Mouse (Mus musculus) urinary bladder, postnatal 4 days (tissue): ENCODE results near the gene Aak1.
"Not testable (repeated sequence)": the region's sequence is repeated elsewhere in the genome, so short reads cannot be mapped to it uniquely, and the experiment has no call there.

Experiments used
- DNase-seq, 2 experiments: peaks; one replicate each; pipeline ENCODE4 v3.0.0; 2021 to 2022; ENCODE audit warnings: low spot score in 2 of 2

Aak1 gene

DNA sequence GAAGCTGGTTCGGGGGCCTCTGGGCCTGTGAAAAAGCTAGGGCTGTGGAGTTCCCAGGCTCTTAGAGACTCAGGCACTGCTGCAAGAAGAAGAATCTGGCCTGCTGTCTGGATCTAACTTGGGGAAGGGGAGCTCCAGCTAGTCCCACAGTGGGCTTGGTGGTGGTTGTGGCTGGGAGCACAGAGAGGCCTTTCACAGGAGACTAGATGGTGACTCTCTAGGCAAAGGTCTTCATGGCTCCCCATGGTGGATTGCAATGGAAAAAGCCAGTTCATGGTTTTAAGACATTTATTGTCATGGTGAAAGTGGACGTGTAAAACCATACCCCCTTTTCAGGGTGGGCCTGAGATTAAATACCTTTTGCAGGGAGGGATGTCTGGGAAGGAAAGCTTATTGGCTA, 10.2 kb upstream of the Aak1 start:
- no peak for DNase-seq

DNA sequence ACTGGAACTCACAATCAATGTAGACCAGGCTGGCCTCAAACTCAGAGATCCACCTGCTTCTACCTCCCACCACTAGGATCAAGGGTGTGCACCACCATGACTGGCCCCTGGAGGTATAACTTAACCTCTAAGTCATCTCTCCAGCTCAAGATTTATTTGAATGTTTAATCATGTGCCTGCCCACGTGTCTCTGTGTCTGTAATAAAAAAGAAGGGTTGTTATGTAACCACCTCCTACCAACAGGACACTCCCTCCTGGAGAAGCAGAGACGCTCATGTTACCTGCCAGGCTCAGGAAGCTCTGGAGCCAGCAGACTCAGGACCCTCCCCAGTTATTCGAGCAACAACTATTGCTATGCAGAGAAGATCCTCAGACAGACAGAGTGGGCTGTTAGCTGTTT, 7.4 kb upstream of the Aak1 start:
- DNase-seq: no peak

DNA sequence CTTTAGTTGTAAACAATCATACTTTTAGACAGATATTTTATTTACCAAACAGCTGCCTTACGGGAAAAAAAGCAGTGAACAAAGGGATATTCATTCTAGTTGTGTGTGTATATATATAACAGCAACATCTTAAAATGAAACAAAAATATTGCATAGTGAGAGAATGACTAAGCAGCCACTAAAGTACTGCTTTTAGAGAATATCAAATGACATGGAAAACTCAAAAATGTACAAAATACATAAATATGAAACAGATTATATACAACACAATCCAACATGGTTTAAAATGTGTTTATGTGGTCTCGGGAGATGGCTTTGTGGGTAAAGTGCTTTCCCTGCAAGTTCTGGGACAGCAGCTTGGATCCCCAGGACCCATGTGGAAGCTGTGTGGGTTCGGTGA, 5.7 kb upstream of the Aak1 start:
- no peak for DNase-seq

DNA sequence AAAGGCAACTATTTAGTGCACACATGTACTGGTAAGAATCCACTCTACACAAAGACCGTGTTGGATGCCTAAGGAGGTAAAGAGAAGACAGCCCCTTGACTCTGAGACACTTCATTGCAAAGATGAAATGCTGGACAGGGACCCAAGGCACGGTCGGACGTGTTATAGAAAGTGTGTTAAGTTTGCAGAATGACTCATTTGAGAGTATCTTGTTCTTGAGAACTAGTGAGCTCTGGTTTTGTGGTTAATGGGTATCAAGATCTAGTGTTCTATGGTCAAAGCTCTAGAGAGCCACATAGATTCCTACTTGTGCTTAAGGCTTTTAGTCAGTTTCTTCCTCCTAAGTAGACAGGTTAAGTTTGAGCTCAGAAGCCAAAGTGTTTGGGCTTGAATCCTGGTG, 2.9 kb upstream of the Aak1 start:
- no peak for DNase-seq

DNA sequence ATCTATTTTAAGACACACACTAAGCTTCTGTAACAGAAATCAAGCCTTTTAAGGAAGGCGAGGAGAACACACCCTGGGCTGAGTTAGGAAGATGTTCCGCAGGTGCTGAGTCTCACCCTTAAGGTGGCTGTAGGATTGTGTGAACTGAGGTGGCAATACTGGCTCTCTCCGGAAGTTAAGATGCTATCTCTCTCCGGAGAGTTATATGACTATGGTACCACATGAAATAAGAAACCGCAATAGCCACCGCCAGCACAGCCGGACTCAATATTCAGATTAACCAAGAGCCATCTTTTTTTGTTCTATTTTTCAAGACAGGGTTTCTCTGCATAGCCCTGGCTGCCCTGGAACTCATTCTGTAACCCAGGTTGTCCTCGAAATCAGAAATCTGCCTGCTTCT, 1.5 kb upstream of the Aak1 start:
- DNase-seq: no peak

DNA sequence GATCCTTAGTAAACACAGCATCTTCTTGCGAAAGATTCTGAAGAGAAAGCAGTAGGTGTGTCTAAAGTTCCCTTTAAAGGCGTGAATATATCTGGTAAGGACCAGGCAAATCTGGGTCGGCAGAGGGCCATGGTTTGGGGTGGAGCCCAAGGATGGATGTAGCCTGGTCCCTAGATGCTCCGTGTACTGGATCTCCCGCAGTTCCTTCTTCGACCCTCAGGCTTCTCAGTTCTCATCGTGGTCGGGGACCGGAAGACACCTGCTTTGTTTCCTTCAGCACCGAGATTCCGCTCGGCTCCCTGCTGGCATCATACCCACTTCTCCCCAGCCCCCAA, 770 bp upstream of the Aak1 start:
- no peak for DNase-seq

DNA sequence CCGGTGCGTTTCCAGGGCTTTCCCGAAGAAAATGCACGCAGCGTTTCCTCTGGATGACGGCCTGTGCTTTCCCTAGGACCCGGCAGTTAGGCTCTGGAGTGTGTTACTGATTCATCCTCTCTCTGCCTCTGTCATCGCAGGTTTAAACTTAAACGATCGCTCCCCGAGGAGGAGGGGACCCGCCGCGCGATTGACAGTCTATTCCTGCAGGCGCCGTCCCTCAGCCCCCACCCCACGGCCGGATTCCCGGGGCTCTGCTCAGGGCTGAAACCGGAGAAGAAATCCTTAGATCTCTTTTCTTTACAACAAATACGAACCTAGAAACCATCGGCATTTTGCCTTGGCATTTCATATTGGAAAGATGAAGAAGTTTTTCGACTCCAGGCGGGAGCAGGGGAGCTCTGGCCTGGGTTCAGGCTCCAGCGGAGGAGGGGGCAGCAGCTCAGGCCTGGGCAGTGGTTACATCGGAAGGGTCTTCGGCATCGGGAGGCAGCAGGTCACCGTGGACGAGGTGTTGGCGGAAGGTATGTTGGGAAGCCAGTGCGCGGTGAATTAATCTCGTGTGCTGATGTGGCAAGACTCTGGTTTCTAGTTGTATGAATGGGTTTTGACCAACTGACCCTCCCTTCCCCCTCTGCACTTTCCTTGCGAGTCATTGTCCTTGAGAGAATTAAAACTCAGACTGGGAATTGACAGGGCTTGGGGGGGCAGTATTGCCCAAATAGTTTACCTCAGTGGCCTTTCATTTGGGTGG, 552 bp downstream of the Aak1 start:
- no peak for DNase-seq

DNA sequence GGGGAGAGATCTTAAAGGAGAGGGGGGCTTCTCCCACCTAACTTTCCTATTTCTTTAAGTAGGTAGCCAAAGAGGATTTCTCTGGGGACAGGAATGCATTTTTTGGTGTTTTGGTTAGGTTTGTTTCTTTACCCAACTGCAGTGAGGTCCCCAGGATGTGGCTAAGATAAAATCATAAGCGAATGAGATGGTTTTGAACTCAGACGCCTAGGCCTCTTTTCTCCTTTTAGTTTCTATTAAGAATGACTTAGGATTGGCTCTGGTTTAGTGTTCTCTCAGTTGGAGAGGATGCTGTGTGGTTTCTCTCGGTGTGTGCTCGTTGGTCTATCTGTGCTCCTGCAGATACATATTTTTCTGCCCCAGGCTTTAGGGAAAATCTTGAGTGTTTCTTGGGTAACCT, 1.3 kb downstream of the Aak1 start:
- no peak for DNase-seq

DNA sequence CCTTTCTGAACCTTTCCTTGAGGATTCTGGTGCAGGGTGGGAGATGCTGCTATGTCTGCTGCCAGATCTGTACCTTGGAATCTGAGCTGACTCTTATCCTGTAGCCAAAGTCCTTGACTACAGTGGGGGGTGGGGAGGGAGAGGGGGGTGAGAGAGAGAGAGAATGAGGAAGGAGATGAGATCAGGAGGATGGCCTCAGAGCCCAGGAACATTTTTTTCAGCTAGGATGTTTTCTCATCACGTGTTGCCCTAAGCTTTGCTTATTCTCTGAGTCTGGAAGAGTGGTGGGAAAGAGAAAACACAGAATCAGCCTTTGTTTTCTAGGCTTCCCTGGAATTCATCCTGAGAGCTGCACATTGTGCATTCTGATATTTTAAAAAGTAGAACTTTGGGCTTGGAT, 2.2 kb downstream of the Aak1 start:
- DNase-seq: no peak

DNA sequence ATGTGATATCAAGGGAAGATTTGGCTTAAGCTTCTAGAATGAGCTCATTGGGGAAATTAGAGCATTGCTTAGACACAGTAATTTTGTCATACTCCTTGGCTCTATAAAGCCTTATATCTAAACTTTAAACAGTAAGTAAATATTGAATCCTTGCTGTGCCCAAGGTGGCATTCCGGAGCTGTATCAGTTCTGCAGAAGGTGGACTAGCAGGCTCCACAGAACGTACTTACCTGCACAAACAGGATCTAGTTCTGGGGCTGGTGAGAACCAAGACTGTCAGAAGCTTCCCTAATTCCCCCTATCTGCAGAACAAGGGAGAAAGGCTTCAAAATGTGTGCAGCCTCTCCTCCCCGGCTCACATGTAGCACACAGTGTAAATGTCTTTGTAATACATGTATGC, 4.6 kb downstream of the Aak1 start:
- no peak for DNase-seq

DNA sequence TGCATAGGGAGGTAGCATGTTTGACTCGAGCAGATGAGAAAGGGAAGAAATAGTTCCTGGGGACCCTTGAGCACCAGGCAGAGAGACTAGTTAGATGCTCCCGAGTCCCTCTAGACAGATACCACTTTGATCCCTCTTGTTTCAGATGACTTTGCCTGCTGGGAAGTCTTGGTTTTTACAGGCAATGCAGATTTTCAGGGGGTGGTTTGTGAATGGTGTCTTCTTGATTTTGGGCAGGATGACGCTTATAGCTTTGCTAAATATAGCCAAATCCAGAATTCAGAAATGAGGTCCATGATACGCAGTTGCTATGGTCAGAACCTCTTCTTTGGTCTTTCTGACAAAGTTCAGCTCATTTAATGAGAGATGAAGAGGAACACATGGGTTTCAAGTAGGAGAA, 5.6 kb downstream of the Aak1 start:
- no peak for DNase-seq

DNA sequence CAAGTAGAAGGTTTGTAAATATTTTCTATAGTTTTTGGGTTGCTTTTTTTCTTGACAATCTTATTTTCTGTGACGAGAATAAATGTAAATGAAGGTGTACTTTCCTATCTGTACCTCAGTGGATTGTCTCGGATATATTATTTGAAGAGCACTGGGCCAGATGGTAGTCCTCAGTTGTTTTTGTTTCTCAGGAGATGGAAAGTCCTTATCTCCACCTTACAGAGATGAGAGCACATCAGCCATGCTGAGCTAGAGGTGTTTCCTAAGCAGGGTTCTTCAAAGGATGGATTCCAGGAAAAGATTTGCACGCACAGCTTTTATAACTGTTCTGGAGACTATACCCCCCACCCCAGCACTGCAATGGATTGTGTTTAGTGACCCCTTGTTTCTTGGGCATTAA, 9.3 kb downstream of the Aak1 start:
- DNase-seq: no peak

DNA sequence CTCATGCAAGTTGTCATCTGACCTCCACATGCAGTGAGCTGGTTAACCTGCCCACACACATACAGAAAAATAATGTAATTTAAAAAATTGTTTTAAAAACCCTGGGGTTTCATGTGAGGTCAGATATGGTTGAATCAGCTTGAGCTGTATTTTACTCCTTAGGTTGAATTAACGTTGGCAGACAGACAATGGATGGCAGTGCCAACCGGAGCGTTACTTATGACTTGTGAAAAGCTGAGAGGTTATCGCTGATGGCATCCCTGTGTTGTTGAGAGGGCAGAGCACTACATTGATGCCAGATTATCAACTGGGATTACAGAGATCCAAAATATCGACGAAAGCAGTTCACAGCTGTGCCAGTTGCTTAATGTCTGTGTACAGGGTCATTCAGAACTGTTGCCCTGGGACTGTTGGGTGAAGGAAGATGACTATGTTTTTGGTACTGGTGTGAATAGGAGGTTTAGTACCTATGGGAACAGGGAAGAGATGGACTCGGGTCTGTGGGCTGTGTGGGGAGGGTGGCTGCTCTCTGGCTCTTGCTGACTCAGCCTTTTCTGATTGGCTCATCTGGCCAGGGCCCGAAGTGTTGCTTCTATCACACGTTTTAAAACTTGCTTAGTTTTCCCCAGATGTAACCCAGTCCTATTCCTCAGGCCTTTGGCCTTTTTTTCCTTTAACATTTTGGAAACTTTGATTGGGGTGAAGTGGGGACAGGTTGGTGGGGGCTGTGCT, 11.6 kb downstream of the Aak1 start:
- no peak for DNase-seq

DNA sequence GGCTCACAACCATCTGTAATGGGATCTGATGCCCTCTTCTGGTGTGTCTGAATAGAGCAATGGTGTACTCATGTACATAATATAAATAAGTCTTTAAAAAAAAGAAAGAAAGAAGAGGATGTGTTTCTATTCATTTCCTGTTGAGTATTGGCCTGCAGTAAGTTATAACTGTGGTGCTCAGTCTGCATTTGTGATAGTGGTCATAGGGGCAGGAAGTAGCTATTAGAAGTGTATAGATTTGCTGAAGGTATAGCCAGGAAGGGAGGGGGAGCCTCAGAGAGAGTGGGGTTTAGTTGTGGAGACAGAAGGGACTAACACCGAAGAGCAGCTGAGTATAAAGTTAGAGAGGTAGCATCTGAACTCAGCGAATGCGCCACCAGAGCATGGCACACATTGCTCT, 15.0 kb downstream of the Aak1 start:
- no peak for DNase-seq

DNA sequence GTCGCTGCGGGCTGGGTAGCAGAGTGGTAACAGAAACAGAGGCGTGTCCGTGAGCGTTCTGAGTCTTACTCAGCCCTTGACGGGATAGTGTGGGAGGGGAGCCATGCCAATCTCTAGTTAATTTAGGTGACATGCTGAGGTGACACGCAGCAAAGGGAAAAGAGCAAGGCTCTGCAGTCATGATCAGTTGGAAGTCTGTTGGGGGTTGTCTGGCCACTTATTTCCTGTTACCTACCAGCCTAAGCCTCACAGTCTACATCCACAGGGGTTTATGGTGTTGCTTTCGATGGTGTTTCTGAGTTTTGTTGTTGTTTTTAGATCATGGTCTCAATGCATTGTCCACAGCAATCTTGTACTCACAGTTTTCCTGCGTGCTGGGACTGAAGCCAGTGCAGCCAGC, 21.0 kb downstream of the Aak1 start:
- DNase-seq: no peak

DNA sequence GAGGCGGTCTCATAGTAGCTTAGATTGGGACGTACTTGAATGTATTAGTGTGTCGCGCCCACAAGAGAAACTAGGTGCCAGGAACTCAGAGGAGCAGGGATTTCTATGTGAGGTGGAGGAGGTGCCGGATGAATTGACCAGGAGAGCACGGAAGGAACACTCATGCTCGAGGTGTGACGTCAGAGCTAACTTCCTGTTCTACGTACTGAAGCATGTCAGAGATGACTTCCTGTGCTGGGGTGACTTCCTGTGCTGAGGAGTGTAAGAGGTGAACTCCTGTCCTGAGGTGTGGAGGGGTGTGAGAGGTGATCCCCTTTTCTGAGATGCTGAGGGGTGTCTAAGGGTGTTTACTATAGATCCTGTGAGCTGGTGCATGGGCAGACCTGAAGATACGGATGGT, 22.5 kb downstream of the Aak1 start:
- DNase-seq: no peak

DNA sequence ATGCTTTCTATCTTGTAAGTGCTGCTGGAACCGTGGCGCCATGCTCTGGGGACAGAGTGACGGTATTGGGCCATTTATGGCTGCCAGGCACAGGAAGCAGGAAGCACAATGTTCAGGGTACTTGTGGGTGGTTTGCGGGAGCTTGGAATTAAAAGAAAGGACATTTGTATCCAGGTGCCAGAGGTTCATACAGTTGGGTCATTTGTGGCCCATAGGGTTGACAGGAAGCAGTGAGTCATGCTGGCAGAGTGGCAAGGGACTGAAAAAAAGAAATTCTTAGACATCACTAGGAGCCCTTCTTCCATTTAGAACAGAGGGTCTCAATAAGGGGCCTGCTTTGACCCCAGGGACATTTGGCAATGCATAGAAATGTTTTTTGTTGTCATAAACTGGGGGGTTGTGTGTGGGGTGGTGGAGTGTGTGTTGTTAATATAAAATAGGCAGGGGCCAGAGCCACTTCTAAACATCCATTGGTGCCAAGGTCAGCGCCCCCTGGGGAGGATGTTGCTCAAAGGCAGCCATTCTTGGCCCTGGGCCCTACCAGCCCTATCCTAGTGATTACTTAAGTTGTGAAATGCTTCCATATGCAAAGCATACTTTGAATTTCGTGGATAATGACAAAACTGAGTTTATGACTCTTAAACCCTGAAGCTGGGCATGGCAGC, 25.5 kb downstream of the Aak1 start:
- DNase-seq: peak in 1 of 2 experiments; percentile 62

DNA sequence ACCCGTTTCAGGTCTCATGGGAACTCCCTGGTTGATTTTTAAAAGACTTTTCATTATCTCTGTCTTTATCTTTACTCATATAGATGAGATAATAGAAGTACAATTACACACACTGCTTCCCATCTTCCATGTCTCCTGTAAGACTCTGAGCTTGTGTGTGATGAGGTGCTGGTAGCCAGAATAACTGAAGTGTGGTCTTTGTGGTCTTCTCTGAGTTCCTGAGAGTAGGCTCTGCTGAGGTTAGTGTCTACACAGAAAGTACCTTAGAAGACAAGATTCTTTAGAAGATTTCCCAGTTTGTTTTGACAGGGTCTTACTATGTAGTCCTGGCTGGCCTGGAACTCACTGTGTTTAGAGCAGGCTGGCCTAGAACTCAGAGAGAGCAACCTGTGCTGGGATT, 27.1 kb downstream of the Aak1 start:
- DNase-seq: no peak

DNA sequence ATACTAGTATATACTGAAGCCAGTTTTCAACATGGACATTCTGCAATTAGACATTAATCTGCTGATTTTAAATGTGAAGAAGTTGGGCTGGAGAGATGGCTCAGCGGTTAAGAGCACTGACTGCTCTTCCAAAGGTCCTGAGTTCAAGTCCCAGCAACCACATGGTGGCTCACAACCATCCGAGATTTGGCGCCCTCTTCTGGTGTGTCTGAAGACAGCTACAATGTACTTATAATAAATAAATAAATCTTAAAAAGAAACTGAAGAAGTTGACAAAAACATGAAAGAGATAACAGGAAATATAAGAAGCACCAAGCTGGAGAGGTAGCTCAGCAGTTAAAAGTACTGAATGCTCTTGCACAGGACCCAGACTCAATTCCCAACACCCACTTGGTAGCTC, 29.3 kb downstream of the Aak1 start:
- not testable (repeated sequence) for DNase-seq

DNA sequence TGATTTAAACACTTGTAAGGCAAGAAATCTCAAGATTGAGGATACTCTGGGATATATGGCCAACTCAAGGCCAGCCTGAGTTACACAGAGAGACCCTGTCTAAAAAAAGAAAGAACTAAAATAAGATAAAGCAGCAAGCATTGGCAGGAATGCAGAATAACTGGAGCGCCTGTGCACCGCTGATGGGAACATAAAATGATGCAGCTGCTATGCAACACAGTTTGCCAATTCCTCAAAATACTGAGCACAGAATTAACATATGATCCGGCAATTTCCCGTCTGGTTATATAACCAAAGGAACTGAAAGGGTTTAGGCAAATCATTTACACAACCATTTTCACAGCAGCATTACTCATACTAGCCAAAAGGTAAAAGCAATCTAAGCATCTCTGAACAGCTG, 30.0 kb downstream of the Aak1 start:
- no peak for DNase-seq

DNA sequence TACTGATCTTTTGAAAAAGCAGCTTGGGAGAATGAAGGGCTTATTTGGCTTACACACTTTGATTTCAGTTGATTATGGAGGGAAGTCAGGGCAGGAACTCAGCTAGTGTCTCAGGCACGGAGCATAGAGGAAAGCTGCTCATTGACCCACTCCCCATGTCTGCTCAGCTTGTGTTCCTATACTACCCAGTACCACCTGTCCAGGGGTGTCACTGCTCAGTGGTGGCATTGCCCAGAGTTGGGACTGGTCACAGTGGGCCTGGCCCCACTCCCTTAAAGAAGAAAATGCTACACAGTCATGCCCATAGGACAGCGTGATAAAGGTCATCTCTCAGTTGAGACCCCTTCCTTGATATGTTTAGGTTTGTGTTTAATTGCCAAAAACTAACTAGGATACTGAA, 34.9 kb downstream of the Aak1 start:
- no peak for DNase-seq

DNA sequence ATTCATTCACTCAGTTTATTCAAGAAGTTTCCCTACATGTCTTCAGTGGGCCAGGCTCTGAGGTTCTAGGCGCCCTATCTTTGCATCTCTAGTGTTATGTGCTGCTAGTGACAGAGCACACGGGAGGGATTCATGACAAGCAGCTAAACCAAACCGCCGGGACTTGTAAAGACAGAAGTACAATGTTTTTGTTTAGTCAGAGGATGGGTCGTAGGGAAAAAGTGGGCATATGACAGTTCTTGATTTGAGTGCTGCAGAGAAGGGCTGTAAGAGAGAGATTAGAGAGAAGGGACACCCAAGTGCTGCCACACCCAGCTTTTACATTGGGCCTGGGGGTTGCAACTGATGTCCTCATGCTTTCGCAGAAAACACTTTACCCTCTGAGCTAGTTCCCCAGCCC, 35.4 kb downstream of the Aak1 start:
- DNase-seq: no peak

DNA sequence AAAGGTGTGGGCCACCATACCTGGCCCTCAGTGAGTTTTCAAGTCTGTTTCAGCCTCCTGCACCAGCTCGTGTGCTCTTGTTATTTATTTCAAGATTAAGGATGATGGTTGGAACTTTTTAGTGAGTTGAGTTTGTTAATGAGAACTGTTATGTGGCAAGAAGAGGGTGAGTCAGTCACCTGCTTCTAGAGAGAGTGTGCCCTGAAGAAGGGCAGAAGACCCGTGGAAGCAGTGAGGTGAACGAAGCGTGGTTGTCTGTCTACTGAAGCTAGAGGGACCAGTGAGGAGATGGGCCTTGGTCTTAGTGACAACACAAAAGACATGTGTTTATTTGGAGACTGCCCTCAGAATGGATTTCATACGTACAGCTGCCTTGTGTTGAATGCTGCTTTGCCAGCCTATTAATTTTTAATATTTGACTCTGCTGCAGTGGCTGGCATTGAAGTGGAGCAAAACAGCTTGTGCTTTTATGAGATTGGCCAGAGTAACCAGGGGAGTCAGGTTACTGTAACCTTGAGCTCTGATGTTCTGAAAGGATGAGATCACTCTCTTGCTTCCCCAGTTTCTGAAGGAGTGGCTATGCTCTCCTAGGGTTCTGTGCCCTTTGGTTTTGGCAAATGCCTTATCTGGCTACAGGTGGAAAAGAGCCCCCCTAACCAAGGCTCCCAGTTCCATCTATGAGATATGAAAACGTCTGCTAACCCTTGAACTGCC, 36.7 kb downstream of the Aak1 start:
- no peak for DNase-seq
